Mouse (Mus musculus) right cerebral cortex, postnatal 25 days (tissue): Measurements from ENCODE around the gene Olfr1024.

Experiments
- DNase-seq: peaks from one replicate; pipeline ENCODE4 v3.0.0; 2022

The Olfr1024 gene

GRCm38 (mm10) chr2:85904952-85905351, at the start of gene Olfr1024:
TSS of gene Olfr1024 (minus strand) at chr2:85905052.
- DNase-seq = no peak

- DNase-seq = no peak
These were observed 45.3 kb upstream of the Olfr1024 start, which contains the start of gene Olfr1028 for GRCm38 (mm10) chr2:85950137-85950536. TSS of gene Olfr1028 (plus strand) at chr2:85950437.

GRCm38 (mm10) chr2:85921258-85921657, 16.4 kb upstream of the Olfr1024 start, which contains the start of gene Olfr1026:
TSS of gene Olfr1026 (plus strand) at chr2:85921558.
- no peak for DNase-seq

- DNase-seq = no peak
These were observed 10.0 kb upstream of the Olfr1024 start, which contains the start of gene Olfr1025-ps1 for GRCm38 (mm10) chr2:85914893-85915292. TSS of gene Olfr1025-ps1 (plus strand) at chr2:85915193.

GRCm38 (mm10) chr2:85913197-85913596, 8.3 kb upstream of the Olfr1024 start:
- no peak for DNase-seq

GRCm38 (mm10) chr2:85885340-85885739, 19.5 kb downstream of the Olfr1024 start, which contains the start of gene Olfr1023:
TSS of gene Olfr1023 (plus strand) at chr2:85885640.
- no peak for DNase-seq

- no peak for DNase-seq
These were observed 36.6 kb downstream of the Olfr1024 start, which contains the start of gene Olfr1022 for GRCm38 (mm10) chr2:85868294-85868693. TSS of gene Olfr1022 (plus strand) at chr2:85868594.
